Mouse (Mus musculus) CH12.LX (cell line): ENCODE measurements around the gene Fosb. TPM values are rescaled to one million over a fixed set of nuclear protein-coding genes. Genes with fewer than 3 reads are reported as not detected.

ENCODE experiments used
- DNase-seq: peaks from one replicate; pipeline ENCODE4 v3.0.0-alpha.2; 2013; ENCODE audit errors: extremely low read depth
- H3K27ac ChIP-seq: 2 replicates; pipeline ENCODE4 v1.5.1; 2012; ENCODE audit warnings: low read depth, mild to moderate bottlenecking, control low read depth, moderate library complexity; ENCODE audit not compliant: insufficient read depth
- H3K27me3 ChIP-seq: replicated peaks from 2 replicates; pipeline ENCODE3; 2012; ENCODE audit warnings: inconsistent platforms
- H3K36me3 ChIP-seq, 2 experiments: replicated peaks in 1 of 2; 2 replicates each; pipeline versions ENCODE3 to v1.6.1; 2012; ENCODE audit warnings: inconsistent platforms in 1 of 2, low read length in 1 of 2, mild to moderate bottlenecking in 1 of 2, mixed read lengths in 1 of 2, moderate library complexity in 1 of 2; ENCODE audit not compliant: control insufficient read depth in 1 of 2, insufficient read depth in 1 of 2
- H3K4me1 ChIP-seq, 2 experiments: 2 replicates each; pipeline ENCODE4 v1.6.1; 2012; ENCODE audit warnings: inconsistent platforms in 1 of 2, moderate library complexity in 1 of 2; ENCODE audit not compliant: insufficient read depth in 2 of 2, control insufficient read depth in 1 of 2
- H3K4me2 ChIP-seq: 2 replicates; pipeline ENCODE4 v1.6.1; 2012; ENCODE audit warnings: low read depth, mild to moderate bottlenecking, control low read depth; ENCODE audit not compliant: poor library complexity, insufficient read depth, severe bottlenecking
- H3K4me3 ChIP-seq, 3 experiments: fragments of 150-350 bp in 1 of 3; sonication (generic) in 1 of 3; replicated peaks in 1 of 3; 2 replicates each; pipeline versions ENCODE3 to v1.5.1; 2011 to 2012; ENCODE audit warnings: low read depth in 2 of 3, low read length in 2 of 3, mild to moderate bottlenecking in 2 of 3, moderate library complexity in 2 of 3, control low read depth in 1 of 3, improper control_type of control experiment in 1 of 3, inconsistent platforms in 1 of 3, mixed read lengths in 1 of 3; ENCODE audit not compliant: poor library complexity in 1 of 3
- H3K79me2 ChIP-seq: replicated peaks from 2 replicates; pipeline ENCODE4 v1.6.1; 2012; ENCODE audit warnings: mild to moderate bottlenecking, moderate library complexity; ENCODE audit not compliant: control insufficient read depth, poor library complexity, insufficient read depth, severe bottlenecking; ENCODE audit errors: extremely low read depth
- H3K9ac ChIP-seq: 2 replicates; pipeline ENCODE4 v1.6.1; 2012; ENCODE audit warnings: low read depth, mild to moderate bottlenecking, control low read depth, moderate library complexity; ENCODE audit not compliant: insufficient read depth
- H3K9me3 ChIP-seq: replicated peaks from 2 replicates; pipeline ENCODE3; 2012; ENCODE audit warnings: low read length, inconsistent platforms, mixed read lengths
- CHD2 ChIP-seq: IDR thresholded peaks from 2 replicates; pipeline ENCODE4 v1.6.1; 2011; ENCODE audit warnings: low read length, improper control_type of control experiment
- CTCF ChIP-seq, 2 experiments: IDR thresholded peaks in 1 of 2; conservative IDR thresholded peaks in 1 of 2; 2 replicates each; pipeline ENCODE4 v1.5.1; 2011 to 2012; ENCODE audit warnings: low read depth in 2 of 2, low read length in 2 of 2, improper control_type of control experiment in 1 of 2, inconsistent platforms in 1 of 2, mild to moderate bottlenecking in 1 of 2, moderate library complexity in 1 of 2
- E2F4 ChIP-seq: IDR thresholded peaks from 2 replicates; pipeline ENCODE4 v1.6.1; 2011; ENCODE audit warnings: low read depth, low read length, improper control_type of control experiment; ENCODE audit not compliant: insufficient replicate concordance
- ELF1 ChIP-seq: IDR thresholded peaks from 2 replicates; pipeline ENCODE4 v1.6.1; 2014; ENCODE audit warnings: low read depth, mild to moderate bottlenecking, inconsistent platforms, low read length, improper control_type of control experiment
- EP300 ChIP-seq: IDR thresholded peaks from 2 replicates; pipeline ENCODE4 v1.6.1; 2011; ENCODE audit warnings: low read length, improper control_type of control experiment
- JUN ChIP-seq: IDR thresholded peaks from 2 replicates; pipeline ENCODE4 v1.6.1; 2011; ENCODE audit warnings: low read depth, mild to moderate bottlenecking, low read length, improper control_type of control experiment, moderate library complexity; ENCODE audit not compliant: insufficient read depth
- JUND ChIP-seq: conservative IDR thresholded peaks from 2 replicates; pipeline ENCODE4 v1.6.1; 2011; ENCODE audit warnings: low read depth, low read length, improper control_type of control experiment
- MAFK ChIP-seq: IDR thresholded peaks from 2 replicates; pipeline ENCODE4 v1.6.1; 2011; ENCODE audit warnings: low read length, improper control_type of control experiment; ENCODE audit not compliant: insufficient replicate concordance
- MAX ChIP-seq: IDR thresholded peaks from 2 replicates; pipeline ENCODE4 v1.6.1; 2011; ENCODE audit warnings: low read length, improper control_type of control experiment
- MXI1 ChIP-seq: IDR thresholded peaks from 2 replicates; pipeline ENCODE4 v1.6.1; 2011; ENCODE audit warnings: mild to moderate bottlenecking, low read depth, low read length, improper control_type of control experiment
- MYC ChIP-seq: IDR thresholded peaks from 2 replicates; pipeline ENCODE4 v1.6.1; 2011; ENCODE audit warnings: low read depth, mild to moderate bottlenecking, improper control_type of control experiment, low read length
- NRF1 ChIP-seq: IDR thresholded peaks from 2 replicates; pipeline ENCODE4 v1.6.1; 2014; ENCODE audit warnings: low read depth, mild to moderate bottlenecking, inconsistent platforms, low read length, improper control_type of control experiment, moderate library complexity
- PAX5 ChIP-seq: IDR thresholded peaks from 2 replicates; pipeline ENCODE4 v1.6.1; 2012; ENCODE audit warnings: low read length, inconsistent platforms, mixed read lengths
- POLR2AphosphoS2 ChIP-seq: IDR thresholded peaks from 2 replicates; pipeline ENCODE4 v1.6.1; 2011; ENCODE audit warnings: low read depth, low read length, improper control_type of control experiment
- RAD21 ChIP-seq: IDR thresholded peaks from 2 replicates; pipeline ENCODE4 v1.6.1; 2011; ENCODE audit warnings: low read depth, mild to moderate bottlenecking, low read length, improper control_type of control experiment, moderate library complexity
- TBP ChIP-seq: conservative IDR thresholded peaks from 2 replicates; pipeline ENCODE4 v1.6.1; 2011; ENCODE audit warnings: low read depth, low read length, improper control_type of control experiment
- TCF12 ChIP-seq: IDR thresholded peaks from 2 replicates; pipeline ENCODE4 v1.6.1; 2014; ENCODE audit warnings: low read depth, mild to moderate bottlenecking, inconsistent platforms, low read length, improper control_type of control experiment
- USF2 ChIP-seq: conservative IDR thresholded peaks from 2 replicates; pipeline ENCODE4 v1.6.1; 2011; ENCODE audit warnings: low read depth, low read length, improper control_type of control experiment
- ZC3H11A ChIP-seq: IDR thresholded peaks from 2 replicates; pipeline ENCODE4 v1.6.1; 2012; ENCODE audit warnings: low read depth, mild to moderate bottlenecking, inconsistent platforms, low read length, improper control_type of control experiment
- ZMIZ1 ChIP-seq: IDR thresholded peaks from 2 replicates; pipeline ENCODE4 v1.6.1; 2012; ENCODE audit warnings: low read depth, mild to moderate bottlenecking, inconsistent platforms, low read length, improper control_type of control experiment
- ZNF384 ChIP-seq: IDR thresholded peaks from 2 replicates; pipeline ENCODE4 v1.6.1; 2012; ENCODE audit warnings: low read depth, low read length, improper control_type of control experiment, inconsistent platforms
- dilution Hi-C: fragments of 300-500 bp; cut with MboI; formaldehyde crosslinking; loops from 2 replicates; pipeline ENCODE4 v1.14.3; 2020; ENCODE audit warnings: low sequenced_read_pairs; ENCODE audit not compliant: extremely low pct_unique_long_range_greater_than_20kb, extremely low pct_ligation_motif_present
- in situ Hi-C: fragments of 300-500 bp; cut with MboI; formaldehyde crosslinking; loops from 3 replicates; pipeline ENCODE4 v1.14.3; 2019; ENCODE audit warnings: low sequenced_read_pairs, low pct_ligation_motif_present, low pct_unique_long_range_greater_than_20kb, mixed read lengths
- polyA plus RNA-seq: library from polyadenylated mRNA; unstranded; fragments of >175 nt; gene quantifications from 2 replicates; pipeline ENCODE4 v1.2.1, GENCODE M21; 2012; ENCODE audit warnings: low read depth; ENCODE audit not compliant: insufficient read length
- total RNA-seq, 2 experiments: library from RNA; depleted of rRNA; stranded (reverse); fragments of 300-350 nt in 1 of 2; fragments of >200 nt in 1 of 2; gene quantifications; 2 replicates each; pipeline ENCODE4 v1.2.3; 2012 to 2014

Fosb gene
- total and polyA plus RNA-seq, 3 experiments = 0.08 to 0.56 TPM; not detected in 1

- in situ Hi-C loops = no loop called here
- Histone ChIP-seq H3K9ac (no peak overlapping the region), H3K4me2 (peak overlapping the region; percentile 76), H3K79me2 (no peaks in the 10 kb centered on the region), H3K4me3 (peak overlapping the region in 2 of 3 experiments; percentile 32 to 40), H3K4me1 (peaks cover 15 to 48% of the 10 kb centered on the region in 2 experiments), H3K27me3 (peaks cover 93% of the 10 kb centered on the region), H3K27ac (no peak overlapping the region), H3K9me3 (peaks cover 10% of the 10 kb centered on the region), H3K36me3 (no peaks in the 10 kb centered on the region)
- no peak for TF ChIP-seq CHD2
- TF ChIP-seq E2F4 = no peak
- TF ChIP-seq ZC3H11A = no peak
- no peak for TF ChIP-seq ELF1
- no peak for TF ChIP-seq TCF12
- no peak for TF ChIP-seq JUN
- no peak for TF ChIP-seq ZNF384
- no peak for TF ChIP-seq EP300
- TF ChIP-seq JUND = no peak
- TF ChIP-seq MAX = no peak
- no peak for TF ChIP-seq MYC
- no peak for TF ChIP-seq NRF1
- no peak for TF ChIP-seq USF2
- TF ChIP-seq CTCF (conservative IDR thresholded peaks at IDR 0.05 in 1 of 2, IDR thresholded peaks at IDR 0.05 in 1 of 2; ENCODE audit: low read depth in 2 of 2, low read length in 2 of 2) = no peak
- TF ChIP-seq RAD21 = no peak
- TF ChIP-seq ZMIZ1 = no peak
- no peak for TF ChIP-seq MXI1
- TF ChIP-seq TBP = no peak
- no peak for DNase-seq
- dilution Hi-C loops = no loop called here
These were observed 9.6 kb upstream of the Fosb start for GRCm38 (mm10) chr7:19319458-19319857.

DNA sequence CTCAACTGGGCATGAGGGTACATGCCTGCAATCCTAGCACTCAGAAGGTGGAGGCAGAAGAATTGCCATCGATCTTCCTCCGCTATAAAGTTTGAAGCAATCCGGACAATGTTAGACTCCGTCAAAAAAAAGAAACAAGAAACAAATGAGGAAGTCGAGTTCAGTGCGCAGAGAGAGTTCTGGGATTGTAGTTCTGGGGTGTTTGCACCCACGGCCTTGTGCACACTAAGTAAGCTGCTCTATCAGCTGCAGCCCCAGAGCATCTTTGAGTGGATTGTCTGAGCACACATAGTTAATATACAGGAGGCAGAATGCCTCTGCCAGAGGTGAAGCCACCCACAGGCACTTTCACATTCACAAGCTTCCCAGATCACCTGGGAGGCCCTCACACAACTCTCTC lies 8.8 kb upstream of the Fosb start:
- peak overlapping the region; percentile 22; the same call in 1 of the 2 replicates for H3K4me2 ChIP-seq
- TF ChIP-seq TBP (no peak), MXI1 (no peak), MAFK (no peak), ELF1 (no peak), ZNF384 (no peak), PAX5 (no peak), TCF12 (no peak), USF2 (no peak), ZMIZ1 (no peak), ZC3H11A (no peak), POLR2AphosphoS2 (no peak)
- no peak overlapping the region for H3K27ac ChIP-seq
- H3K9me3 ChIP-seq = peaks cover 7% of the 10 kb centered on the region
- peaks cover 93% of the 10 kb centered on the region for H3K27me3 ChIP-seq
- H3K9ac ChIP-seq = no peak overlapping the region
- H3K36me3 ChIP-seq = no peaks in the 10 kb centered on the region
- in situ Hi-C loops = no loop called here
- no peak for DNase-seq
- peaks cover 15 to 48% of the 10 kb centered on the region in 2 experiments for H3K4me1 ChIP-seq
- no peak overlapping the region for H3K4me3 ChIP-seq
- dilution Hi-C loops = no loop called here
- H3K79me2 ChIP-seq = no peaks in the 10 kb centered on the region
